Mouse (Mus musculus) MEL (cell line): ENCODE results near the gene Sec14l4. TPM values are rescaled to one million over a fixed set of nuclear protein-coding genes. Genes with fewer than 3 reads are reported as not detected.

Source experiments
- DNase-seq: peaks from one replicate; pipeline ENCODE4 v3.0.0; 2011; ENCODE audit warnings: low read depth, low spot score
- H3K27ac ChIP-seq: 2 replicates; pipeline ENCODE4 v1.5.1; 2012; ENCODE audit warnings: low read depth, mild to moderate bottlenecking, control low read depth, low read length, moderate library complexity; ENCODE audit not compliant: control insufficient read depth
- H3K27me3 ChIP-seq, 2 experiments: fragments of 150-350 bp in 1 of 2; sonication (generic) in 1 of 2; 2 replicates each; pipeline ENCODE4 v1.6.1; 2012; ENCODE audit warnings: low read length in 2 of 2, mild to moderate bottlenecking in 2 of 2, improper control_type of control experiment in 1 of 2, moderate library complexity in 1 of 2; ENCODE audit not compliant: insufficient read depth in 2 of 2, control insufficient read depth in 1 of 2
- H3K36me3 ChIP-seq, 2 experiments: 2 replicates each; pipeline ENCODE4 v1.6.1; 2012 to 2014; ENCODE audit warnings: low read length in 2 of 2, improper control_type of control experiment in 1 of 2, inconsistent platforms in 1 of 2, mild to moderate bottlenecking in 1 of 2; ENCODE audit not compliant: insufficient read depth in 2 of 2, control insufficient read depth in 1 of 2
- H3K4me1 ChIP-seq, 2 experiments: fragments of 150-350 bp in 1 of 2; sonication (generic) in 1 of 2; 2 replicates each; pipeline ENCODE4 v1.6.1; 2012; ENCODE audit warnings: low read length in 2 of 2, improper control_type of control experiment in 1 of 2, mild to moderate bottlenecking in 1 of 2; ENCODE audit not compliant: insufficient read depth in 2 of 2, control insufficient read depth in 1 of 2
- H3K4me3 ChIP-seq, 2 experiments: fragments of 150-350 bp in 1 of 2; sonication (generic) in 1 of 2; 2 replicates each; pipeline ENCODE4 v1.5.1; 2012; ENCODE audit warnings: low read depth in 2 of 2, low read length in 2 of 2, mild to moderate bottlenecking in 2 of 2, moderate library complexity in 2 of 2, control low read depth in 1 of 2, improper control_type of control experiment in 1 of 2; ENCODE audit not compliant: control insufficient read depth in 1 of 2, insufficient read depth in 1 of 2
- H3K79me2 ChIP-seq: 2 replicates; pipeline ENCODE4 v1.6.1; 2012; ENCODE audit warnings: mild to moderate bottlenecking, low read length, moderate library complexity; ENCODE audit not compliant: control insufficient read depth, poor library complexity, insufficient read depth
- H3K9ac ChIP-seq: 2 replicates; pipeline ENCODE4 v1.6.1; 2012; ENCODE audit warnings: low read depth, mild to moderate bottlenecking, control low read depth, low read length, moderate library complexity; ENCODE audit not compliant: control insufficient read depth, poor library complexity, severe bottlenecking
- H3K9me3 ChIP-seq: fragments of 150-350 bp; sonication (generic); replicated peaks from 2 replicates; pipeline ENCODE4 v1.6.1; 2012; ENCODE audit warnings: mild to moderate bottlenecking, low read length, improper control_type of control experiment, moderate library complexity; ENCODE audit not compliant: insufficient read depth
- BHLHE40 ChIP-seq: IDR thresholded peaks from 2 replicates; pipeline ENCODE4 v1.6.1; 2012; ENCODE audit warnings: low read depth, mild to moderate bottlenecking, inconsistent platforms, low read length, improper control_type of control experiment, borderline replicate concordance
- CHD1 ChIP-seq: IDR thresholded peaks from 2 replicates; pipeline ENCODE4 v1.6.1; 2012; ENCODE audit warnings: low read depth, mild to moderate bottlenecking, inconsistent platforms, low read length, improper control_type of control experiment
- CHD2 ChIP-seq: IDR thresholded peaks from 2 replicates; pipeline ENCODE4 v1.6.1; 2011; ENCODE audit warnings: low read length, improper control_type of control experiment
- CTCF ChIP-seq, 3 experiments: IDR thresholded peaks in 2 of 3; conservative IDR thresholded peaks in 1 of 3; 2 replicates each; pipeline ENCODE4 v1.5.1; 2011 to 2012; ENCODE audit warnings: low read length in 3 of 3, low read depth in 2 of 3, mild to moderate bottlenecking in 2 of 3, improper control_type of control experiment in 1 of 3, inconsistent platforms in 1 of 3, mixed read lengths in 1 of 3, moderate library complexity in 1 of 3; ENCODE audit not compliant: control insufficient read depth in 1 of 3, insufficient read depth in 1 of 3, poor library complexity in 1 of 3, severe bottlenecking in 1 of 3
- E2F4 ChIP-seq: IDR thresholded peaks from 2 replicates; pipeline ENCODE4 v1.6.1; 2011; ENCODE audit warnings: low read depth, low read length, improper control_type of control experiment, borderline replicate concordance
- ELF1 ChIP-seq: IDR thresholded peaks from 2 replicates; pipeline ENCODE4 v1.6.1; 2014; ENCODE audit warnings: low read depth, mild to moderate bottlenecking, inconsistent platforms, low read length, improper control_type of control experiment, moderate library complexity
- EP300 ChIP-seq, 2 experiments: IDR thresholded peaks; 2 replicates each; pipeline ENCODE4 v1.6.1; 2011; ENCODE audit warnings: improper control_type of control experiment in 2 of 2, low read length in 2 of 2, low read depth in 1 of 2, mild to moderate bottlenecking in 1 of 2
- ETS1 ChIP-seq: IDR thresholded peaks from 2 replicates; pipeline ENCODE4 v1.6.1; 2012; ENCODE audit warnings: low read depth, mild to moderate bottlenecking, inconsistent platforms, low read length, improper control_type of control experiment, moderate library complexity
- GABPA ChIP-seq: IDR thresholded peaks from 2 replicates; pipeline ENCODE4 v1.6.1; 2012; ENCODE audit warnings: low read depth, mild to moderate bottlenecking, inconsistent platforms, low read length, improper control_type of control experiment, moderate library complexity
- GATA1 ChIP-seq: IDR thresholded peaks from 2 replicates; pipeline ENCODE4 v1.6.1; 2011; ENCODE audit warnings: low read depth, low read length, improper control_type of control experiment
- HCFC1 ChIP-seq: IDR thresholded peaks from 2 replicates; pipeline ENCODE4 v1.6.1; 2012; ENCODE audit warnings: low read depth, mild to moderate bottlenecking, inconsistent platforms, low read length, improper control_type of control experiment, moderate library complexity
- JUND ChIP-seq: IDR thresholded peaks from 2 replicates; pipeline ENCODE4 v1.6.1; 2011; ENCODE audit warnings: low read depth, mild to moderate bottlenecking, improper control_type of control experiment, low read length
- MAFK ChIP-seq: IDR thresholded peaks from 2 replicates; pipeline ENCODE4 v1.6.1; 2011; ENCODE audit warnings: low read depth, mild to moderate bottlenecking, low read length, improper control_type of control experiment, borderline replicate concordance
- MAX ChIP-seq: IDR thresholded peaks from 2 replicates; pipeline ENCODE4 v1.6.1; 2011; ENCODE audit warnings: low read length, improper control_type of control experiment
- MAZ ChIP-seq: IDR thresholded peaks from 2 replicates; pipeline ENCODE4 v1.6.1; 2012; ENCODE audit warnings: low read depth, mild to moderate bottlenecking, inconsistent platforms, low read length, improper control_type of control experiment
- MXI1 ChIP-seq: IDR thresholded peaks from 2 replicates; pipeline ENCODE4 v1.6.1; 2011; ENCODE audit warnings: mild to moderate bottlenecking, low read depth, low read length, improper control_type of control experiment
- MYB ChIP-seq: IDR thresholded peaks from 2 replicates; pipeline ENCODE4 v1.6.1; 2011; ENCODE audit warnings: mild to moderate bottlenecking, low read depth, low read length, improper control_type of control experiment
- MYC ChIP-seq: IDR thresholded peaks from 2 replicates; pipeline ENCODE4 v1.6.1; 2011; ENCODE audit warnings: low read depth, mild to moderate bottlenecking, low read length, improper control_type of control experiment, moderate library complexity
- NELFE ChIP-seq: IDR thresholded peaks from 2 replicates; pipeline ENCODE4 v1.6.1; 2011; ENCODE audit warnings: low read depth, low read length, improper control_type of control experiment
- NRF1 ChIP-seq: IDR thresholded peaks from 2 replicates; pipeline ENCODE4 v1.6.1; 2014; ENCODE audit warnings: low read depth, mild to moderate bottlenecking, inconsistent platforms, low read length, improper control_type of control experiment, moderate library complexity; ENCODE audit not compliant: poor library complexity, insufficient read depth, severe bottlenecking
- POLR2A ChIP-seq, 2 experiments: IDR thresholded peaks; 2 replicates each; pipeline ENCODE4 v1.6.1; 2011 to 2012; ENCODE audit warnings: low read length in 2 of 2, mild to moderate bottlenecking in 2 of 2, control low read depth in 1 of 2, improper control_type of control experiment in 1 of 2, low read depth in 1 of 2, moderate library complexity in 1 of 2; ENCODE audit not compliant: control insufficient read depth in 1 of 2, insufficient read depth in 1 of 2, poor library complexity in 1 of 2
- POLR2AphosphoS2 ChIP-seq: IDR thresholded peaks from 2 replicates; pipeline ENCODE4 v1.6.1; 2011; ENCODE audit warnings: low read length, improper control_type of control experiment
- POLR2AphosphoS5 ChIP-seq: IDR thresholded peaks from 2 replicates; pipeline ENCODE4 v1.6.1; 2012; ENCODE audit warnings: low read depth, borderline replicate concordance, mild to moderate bottlenecking, inconsistent platforms, low read length, moderate library complexity, mixed read lengths
- RAD21 ChIP-seq: IDR thresholded peaks from 2 replicates; pipeline ENCODE4 v1.6.1; 2011; ENCODE audit warnings: mild to moderate bottlenecking, low read depth, low read length, improper control_type of control experiment
- RCOR1 ChIP-seq: IDR thresholded peaks from 2 replicates; pipeline ENCODE4 v1.6.1; 2012; ENCODE audit warnings: low read depth, mild to moderate bottlenecking, inconsistent platforms, low read length, improper control_type of control experiment
- SIN3A ChIP-seq: IDR thresholded peaks from 2 replicates; pipeline ENCODE4 v1.6.1; 2012; ENCODE audit warnings: low read length, improper control_type of control experiment, inconsistent platforms
- SMC3 ChIP-seq: IDR thresholded peaks from 2 replicates; pipeline ENCODE4 v1.6.1; 2011; ENCODE audit warnings: low read depth, low read length, improper control_type of control experiment
- TAL1 ChIP-seq: IDR thresholded peaks from 2 replicates; pipeline ENCODE4 v1.6.1; 2012; ENCODE audit warnings: mild to moderate bottlenecking, inconsistent platforms, low read length, moderate library complexity, mixed read lengths
- TBP ChIP-seq: IDR thresholded peaks from 2 replicates; pipeline ENCODE4 v1.8.0; 2011; ENCODE audit warnings: low read depth, low read length, improper control_type of control experiment
- TCF12 ChIP-seq: IDR thresholded peaks from 2 replicates; pipeline ENCODE4 v1.6.1; 2014; ENCODE audit warnings: low read depth, mild to moderate bottlenecking, inconsistent platforms, low read length, improper control_type of control experiment, moderate library complexity
- UBTF ChIP-seq: IDR thresholded peaks from 2 replicates; pipeline ENCODE4 v1.6.1; 2012; ENCODE audit warnings: low read depth, mild to moderate bottlenecking, inconsistent platforms, low read length, improper control_type of control experiment, moderate library complexity, borderline replicate concordance; ENCODE audit not compliant: insufficient read depth
- USF2 ChIP-seq, 2 experiments: IDR thresholded peaks; 2 replicates each; pipeline ENCODE4 v1.6.1; 2011 to 2012; ENCODE audit warnings: improper control_type of control experiment in 2 of 2, low read length in 2 of 2, borderline replicate concordance in 1 of 2, inconsistent platforms in 1 of 2, low read depth in 1 of 2, mild to moderate bottlenecking in 1 of 2; ENCODE audit not compliant: insufficient read depth in 1 of 2
- ZKSCAN1 ChIP-seq: IDR thresholded peaks from 2 replicates; pipeline ENCODE4 v1.6.1; 2012; ENCODE audit warnings: low read depth, mild to moderate bottlenecking, inconsistent platforms, low read length, improper control_type of control experiment, moderate library complexity
- ZMIZ1 ChIP-seq: IDR thresholded peaks from 2 replicates; pipeline ENCODE4 v1.6.1; 2012; ENCODE audit warnings: low read depth, mild to moderate bottlenecking, inconsistent platforms, low read length, improper control_type of control experiment, moderate library complexity
- ZNF384 ChIP-seq: IDR thresholded peaks from 2 replicates; pipeline ENCODE4 v1.6.1; 2012; ENCODE audit warnings: low read depth, mild to moderate bottlenecking, inconsistent platforms, low read length, improper control_type of control experiment
- polyA plus RNA-seq, 2 experiments: library from polyadenylated mRNA; stranded (reverse) in 1 of 2; unstranded in 1 of 2; fragments of >175 nt in 1 of 2; fragments of >200 nt in 1 of 2; gene quantifications; 2 replicates each; pipeline versions ENCODE4 v1.2.1 to v1.2.4; 2012; ENCODE audit warnings: low replicate concordance in 2 of 2, low read depth in 1 of 2; ENCODE audit not compliant: insufficient read length in 2 of 2, insufficient read depth in 1 of 2, missing spikeins in 1 of 2
- total RNA-seq: library from RNA; depleted of rRNA; stranded (reverse); fragments of 300-350 nt; gene quantifications from 2 replicates; pipeline ENCODE4 v1.2.3, GENCODE M21; 2012

Gene Sec14l4
- total and polyA plus RNA-seq, 3 experiments = not detected

DNA sequence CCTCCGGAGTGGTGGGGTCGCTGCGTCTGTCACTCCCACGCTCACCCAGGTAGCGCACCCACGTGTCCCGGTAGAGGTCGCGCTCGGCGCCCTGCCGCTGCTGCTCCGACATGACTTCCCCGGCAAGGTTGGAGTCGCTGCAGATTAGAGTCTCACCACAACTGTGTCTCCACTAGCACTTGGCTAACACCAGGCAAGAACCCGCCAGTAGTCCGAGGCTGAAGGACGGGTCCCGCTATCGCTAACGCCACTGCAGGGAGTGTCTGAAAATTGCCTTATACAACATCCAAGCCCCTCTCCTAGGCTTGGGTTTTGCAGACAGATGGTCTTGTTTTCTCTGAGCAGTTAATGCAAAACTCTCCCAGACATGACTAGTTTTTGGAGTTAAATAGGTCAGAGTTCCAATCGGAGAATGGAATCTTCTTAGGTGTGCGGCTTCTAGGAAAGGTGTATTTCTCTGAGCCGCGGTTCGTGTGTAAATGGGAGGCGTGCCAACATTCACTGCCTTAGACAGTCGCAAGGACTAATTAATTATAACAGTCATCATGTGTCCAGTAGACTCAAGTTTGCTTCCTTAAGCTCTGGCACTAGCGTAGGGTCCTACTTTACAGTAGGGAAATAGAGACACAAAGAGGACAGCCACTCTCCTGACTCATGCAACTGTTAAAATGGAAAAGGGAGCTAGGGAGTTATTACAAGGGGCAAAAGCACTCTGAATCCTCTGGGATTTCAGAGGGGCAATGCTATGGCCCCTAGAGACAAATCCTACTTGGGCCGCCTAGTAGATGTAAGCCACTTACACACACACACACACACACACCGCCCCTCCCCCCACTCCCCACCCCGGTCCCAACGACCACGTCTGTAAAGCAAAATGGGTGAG, 64.2 kb downstream of the Sec14l4 start, which contains the start of gene Mtfp1:
TSS of gene Mtfp1 (minus strand) at position 275 of the 883 bp plus-strand sequence.
- H3K27ac ChIP-seq = peak within 1 kb of the TSS; percentile 87
- peaks cover 2 to 6% of the 10 kb centered on the region in 2 experiments; a peak in 2 of 4 replicates for H3K36me3 ChIP-seq
- peak within 1 kb of the TSS; percentile 72 for H3K4me3 ChIP-seq
- peak; percentile 88 for DNase-seq
- H3K27me3 ChIP-seq = no peaks in the 10 kb centered on the region
- peaks cover 8% of the 10 kb centered on the region for H3K79me2 ChIP-seq
- H3K4me1 ChIP-seq = peaks cover 0 to 7% of the 10 kb centered on the region in 2 experiments; a peak in 2 of 4 replicates
- peak within 1 kb of the TSS; percentile 79 for H3K9ac ChIP-seq
- no peaks in the 10 kb centered on the region for H3K9me3 ChIP-seq
- TF ChIP-seq CHD1 (no peak), TCF12 (peak; percentile 42), MAFK (no peak), ELF1 (no peak), MAX (peak; percentile 87), ZNF384 (no peak), MYB (no peak), RCOR1 (no peak), USF2 (IDR thresholded peaks at IDR 0.05; ENCODE audit: borderline replicate concordance in 1 of 2, insufficient read depth in 1 of 2, low read depth in 1 of 2, low read length in 2 of 2) (no peak), UBTF (0 out of 2 replicates have a peak, but pooled peaks have one; percentile 10), SMC3 (no peak), HCFC1 (peak; percentile 75), ETS1 (no peak; the same call in 1 of the 2 replicates), MAZ (no peak; the same call in 1 of the 2 replicates), NELFE (peak; percentile 87), TBP (peak; percentile 73), JUND (no peak), POLR2A (IDR thresholded peaks at IDR 0.05; ENCODE audit: control insufficient read depth in 1 of 2, insufficient read depth in 1 of 2, low read depth in 1 of 2, low read length in 2 of 2, poor library complexity in 1 of 2) (peak; percentile 54 to 83; a peak in 3 of 4 replicates), MXI1 (peak; percentile 97), E2F4 (no peak), NRF1 (0 out of 2 replicates have a peak, but pooled peaks have one; percentile 16), CTCF (IDR thresholded peaks at IDR 0.05 in 2 of 3, conservative IDR thresholded peaks at IDR 0.05 in 1 of 3; ENCODE audit: control insufficient read depth in 1 of 3, insufficient read depth in 1 of 3, low read depth in 2 of 3, low read length in 3 of 3, poor library complexity in 1 of 3, severe bottlenecking in 1 of 3) (peak in 2 of 3 experiments; percentile 24 to 48; a peak in 3 of 6 replicates), TAL1 (no peak), CHD2 (no peak; the same call in 1 of the 2 replicates), BHLHE40 (peak; percentile 2; the same call in 1 of the 2 replicates), GABPA (no peak), POLR2AphosphoS5 (no peak), POLR2AphosphoS2 (peak; percentile 56; the same call in 1 of the 2 replicates), ZKSCAN1 (no peak), RAD21 (no peak), ZMIZ1 (peak; percentile 52; the same call in 1 of the 2 replicates), SIN3A (peak; percentile 93), EP300 (IDR thresholded peaks at IDR 0.05; ENCODE audit: low read depth in 1 of 2, low read length in 2 of 2) (0 out of 4 replicates have a peak, but pooled peaks of 1 of the 2 experiments have one; percentile 26), GATA1 (peak; percentile 67; the same call in 1 of the 2 replicates), MYC (peak; percentile 77)
